Mouse (Mus musculus) ES-Bruce4 (cell line): ENCODE results near the gene Faah. TPM values are rescaled to one million over a fixed set of nuclear protein-coding genes. Genes with fewer than 3 reads are reported as not detected.

Experiments
- H3K27ac ChIP-seq: 2 replicates; pipeline ENCODE4 v1.5.1; 2012; ENCODE audit warnings: low read length, inconsistent platforms; ENCODE audit not compliant: insufficient read depth
- H3K27me3 ChIP-seq: 2 replicates; pipeline ENCODE4 v1.6.1; 2012; ENCODE audit warnings: mild to moderate bottlenecking, low read length, inconsistent platforms; ENCODE audit not compliant: control insufficient read depth, poor library complexity, insufficient read depth, severe bottlenecking
- H3K36me3 ChIP-seq: 2 replicates; pipeline ENCODE4 v1.6.1; 2012; ENCODE audit warnings: inconsistent platforms, mild to moderate bottlenecking, low read length, moderate library complexity; ENCODE audit not compliant: control insufficient read depth, poor library complexity, insufficient read depth, severe bottlenecking
- H3K4me1 ChIP-seq: one replicate; pipeline ENCODE4 v1.8.1; 2011; ENCODE audit warnings: low read length; ENCODE audit not compliant: control insufficient read depth, insufficient read depth
- H3K4me3 ChIP-seq: 2 replicates; pipeline ENCODE4 v1.5.1; 2011; ENCODE audit warnings: low read depth, mild to moderate bottlenecking, low read length
- H3K9ac ChIP-seq: 2 replicates; pipeline ENCODE4 v1.6.1; 2012; ENCODE audit warnings: low read depth, mild to moderate bottlenecking, inconsistent platforms; ENCODE audit not compliant: poor library complexity, severe bottlenecking
- H3K9me3 ChIP-seq: replicated peaks from 2 replicates; pipeline ENCODE4 v1.6.1; 2012; ENCODE audit warnings: mild to moderate bottlenecking, low read length, inconsistent platforms; ENCODE audit not compliant: control insufficient read depth, poor library complexity, insufficient read depth, severe bottlenecking
- CTCF ChIP-seq: IDR thresholded peaks from one replicate; pipeline ENCODE4 v1.8.1; 2011; ENCODE audit warnings: low read depth, low read length
- EP300 ChIP-seq: IDR thresholded peaks from 2 replicates; pipeline ENCODE4 v1.6.1; 2011; ENCODE audit warnings: low read depth, low read length; ENCODE audit not compliant: insufficient read depth
- POLR2A ChIP-seq: IDR thresholded peaks from one replicate; pipeline ENCODE4 v1.8.1; 2011; ENCODE audit warnings: low read length; ENCODE audit not compliant: insufficient read depth
- polyA plus RNA-seq: library from polyadenylated mRNA; stranded (reverse); fragments of >200 nt; gene quantifications from 2 replicates; pipeline ENCODE4 v1.2.4, GENCODE M21; 2011; ENCODE audit warnings: low read depth; ENCODE audit not compliant: missing spikeins, insufficient read depth, insufficient read length

The Faah gene
- polyA plus RNA-seq, 1 experiment: 2.7 TPM

DNA sequence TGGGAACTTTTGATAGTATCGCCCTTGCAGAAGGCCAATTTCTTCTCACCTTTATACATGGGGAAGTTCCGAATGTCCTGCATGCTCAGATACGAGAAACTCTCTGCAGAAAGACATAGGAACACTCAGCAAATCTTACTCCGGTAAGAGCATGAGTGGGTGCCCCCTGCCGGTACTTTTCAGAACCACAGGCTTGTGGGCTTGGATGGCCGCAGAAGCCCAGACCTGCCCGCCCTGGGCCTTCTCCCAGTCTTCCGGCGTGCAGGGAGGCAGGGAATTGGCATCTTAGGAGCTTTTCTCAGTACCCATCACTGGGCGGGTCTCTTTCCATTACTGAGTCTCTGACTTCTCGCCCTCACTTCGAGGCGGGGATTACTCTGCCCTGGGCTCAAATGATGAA is 33.6 kb downstream of the Faah start:
- Histone ChIP-seq H3K9me3 (no peaks in the 10 kb centered on the region), H3K27ac (no peak overlapping the region), H3K36me3 (no peaks in the 10 kb centered on the region), H3K9ac (peak overlapping the region; percentile 47), H3K4me3 (peak overlapping the region; percentile 38), H3K27me3 (peaks cover 2% of the 10 kb centered on the region; the same call in 1 of the 2 replicates), H3K4me1 (no peaks in the 10 kb centered on the region)
- TF ChIP-seq CTCF (peak; percentile 60), EP300 (no peak)

DNA sequence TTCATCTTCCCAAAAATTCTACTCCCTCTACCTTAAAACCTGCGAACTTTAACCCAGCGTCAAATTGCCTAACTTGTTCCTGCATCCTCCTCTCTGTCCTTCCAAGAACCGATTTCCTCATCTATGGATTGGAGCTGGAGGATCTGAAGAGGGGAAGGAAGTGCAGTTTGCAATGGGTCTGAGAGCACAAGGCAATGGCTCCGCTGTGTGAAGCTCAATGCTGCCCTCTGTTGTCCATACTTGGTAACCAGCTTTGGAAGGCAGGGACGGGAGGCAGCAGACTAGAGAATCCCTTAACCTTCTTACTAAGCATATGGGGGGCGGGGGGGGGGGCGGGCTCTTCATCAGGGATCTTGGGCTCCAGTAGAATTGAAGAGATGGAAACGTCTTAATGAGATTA is 37.0 kb downstream of the Faah start:
- no peaks in the 10 kb centered on the region for H3K36me3 ChIP-seq
- no peak overlapping the region for H3K4me3 ChIP-seq
- H3K4me1 ChIP-seq: no peaks in the 10 kb centered on the region
- peaks cover 7% of the 10 kb centered on the region for H3K27me3 ChIP-seq
- H3K27ac ChIP-seq: no peak overlapping the region
- no peak overlapping the region for H3K9ac ChIP-seq
- H3K9me3 ChIP-seq: no peaks in the 10 kb centered on the region
- TF ChIP-seq POLR2A (no peak), CTCF (peak; percentile 99)

DNA sequence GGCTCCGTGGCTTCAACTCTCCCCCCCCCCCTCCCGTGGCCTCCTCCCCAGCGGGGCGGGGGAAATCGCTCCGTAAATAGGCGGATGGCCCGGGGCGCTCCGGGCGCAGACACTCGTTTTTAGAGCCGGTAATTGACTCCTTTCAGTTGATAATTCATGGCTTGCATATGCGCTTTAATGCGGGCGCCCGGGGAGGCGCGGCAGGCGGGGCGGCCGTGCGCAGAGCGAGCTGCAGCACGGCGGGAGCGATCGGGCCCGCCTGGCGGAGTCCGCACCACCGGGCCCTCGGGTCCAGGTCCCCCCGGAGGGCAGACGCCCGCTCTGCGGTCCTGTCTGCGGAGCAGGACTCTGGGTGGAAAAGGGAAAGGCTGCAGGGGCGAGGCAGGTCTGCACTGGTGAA is 38.3 kb downstream of the Faah start:
- Histone ChIP-seq H3K9ac (no peak overlapping the region), H3K9me3 (no peaks in the 10 kb centered on the region), H3K4me3 (peak overlapping the region; percentile 15), H3K36me3 (no peaks in the 10 kb centered on the region), H3K4me1 (no peaks in the 10 kb centered on the region), H3K27me3 (peaks cover 7% of the 10 kb centered on the region), H3K27ac (no peak overlapping the region)
- no peak for TF ChIP-seq CTCF
- TF ChIP-seq EP300: no peak
- no peak for TF ChIP-seq POLR2A

DNA sequence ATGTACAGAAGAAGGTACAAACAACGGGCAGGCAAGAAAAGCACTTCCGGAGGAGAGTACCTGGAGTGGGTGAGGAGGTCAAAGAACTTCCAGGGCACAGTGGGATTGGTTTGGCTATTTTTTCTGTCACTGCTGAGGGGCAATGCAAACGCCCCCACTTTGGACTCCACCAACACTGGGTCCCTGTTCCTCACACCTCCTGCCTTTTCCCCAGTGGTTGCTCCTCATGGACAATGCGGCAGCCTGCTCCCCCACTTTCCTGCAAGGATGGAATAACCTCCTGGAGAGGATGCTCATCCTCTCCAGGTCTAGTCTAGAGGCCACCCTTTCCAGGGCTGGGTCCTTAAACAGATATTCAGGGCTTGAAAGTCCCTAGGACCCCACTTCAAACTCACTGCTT is 38.8 kb downstream of the Faah start:
- H3K4me3 ChIP-seq: no peak overlapping the region
- no peak for TF ChIP-seq CTCF
- TF ChIP-seq EP300: no peak
- no peak for TF ChIP-seq POLR2A
- no peaks in the 10 kb centered on the region for H3K36me3 ChIP-seq
- H3K9ac ChIP-seq: no peak overlapping the region
- no peak overlapping the region for H3K27ac ChIP-seq
- no peaks in the 10 kb centered on the region for H3K4me1 ChIP-seq
- H3K27me3 ChIP-seq: peaks cover 7% of the 10 kb centered on the region
- H3K9me3 ChIP-seq: no peaks in the 10 kb centered on the region

DNA sequence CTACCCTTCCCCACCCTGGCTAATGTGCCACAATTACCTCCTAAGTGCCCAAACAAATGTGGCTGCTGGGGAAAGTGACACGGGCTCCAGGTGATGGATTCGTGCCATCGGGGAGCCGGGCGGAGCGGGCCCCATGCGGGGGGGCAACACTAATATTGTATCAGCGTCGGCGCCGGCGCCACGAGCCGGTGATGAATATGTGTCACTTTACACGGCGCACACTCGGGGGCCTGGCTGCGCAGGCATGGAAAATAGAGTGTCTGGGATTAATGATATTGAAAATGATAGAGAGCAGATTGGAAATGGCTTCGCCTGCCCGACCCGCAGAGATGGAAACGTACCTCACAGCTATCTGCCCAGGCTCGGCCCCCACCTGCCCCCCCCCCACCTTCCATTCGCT is 45.2 kb downstream of the Faah start:
- no peak for TF ChIP-seq EP300
- no peak for TF ChIP-seq CTCF
- TF ChIP-seq POLR2A: no peak
- no peaks in the 10 kb centered on the region for H3K36me3 ChIP-seq
- no peak overlapping the region for H3K9ac ChIP-seq
- H3K27me3 ChIP-seq: peaks cover 2% of the 10 kb centered on the region
- H3K4me1 ChIP-seq: no peaks in the 10 kb centered on the region
- H3K27ac ChIP-seq: no peak overlapping the region
- H3K4me3 ChIP-seq: peak overlapping the region; percentile 16; the same call in 1 of the 2 replicates
- no peaks in the 10 kb centered on the region for H3K9me3 ChIP-seq

DNA sequence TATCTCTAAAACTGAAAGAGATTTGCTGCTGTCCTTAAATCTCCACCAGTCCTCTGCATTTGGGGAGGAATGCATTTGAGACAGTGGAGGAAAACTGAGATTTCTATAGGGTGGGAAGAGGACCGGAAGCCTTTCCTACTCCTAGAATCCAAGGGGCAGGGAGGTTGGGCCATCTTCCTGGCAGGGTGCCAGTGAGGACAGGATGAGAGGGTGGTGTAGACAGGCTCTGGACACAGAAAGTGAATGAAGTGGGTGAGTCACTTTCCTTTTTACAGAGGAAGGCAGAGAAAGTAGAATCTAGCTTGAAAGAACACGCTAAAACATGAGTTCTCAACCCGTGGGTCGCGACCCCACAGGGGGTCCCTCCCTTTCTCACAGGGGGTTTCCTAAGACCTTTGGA is 53.3 kb downstream of the Faah start:
- no peak overlapping the region for H3K27ac ChIP-seq

More for the DNA sequence above, 53.3 kb downstream of the Faah start:
- no peaks in the 10 kb centered on the region for H3K4me1 ChIP-seq
- no peaks in the 10 kb centered on the region for H3K9me3 ChIP-seq
- no peak overlapping the region for H3K4me3 ChIP-seq
- no peak overlapping the region for H3K9ac ChIP-seq
- no peak for TF ChIP-seq CTCF
- TF ChIP-seq POLR2A: no peak
- no peak for TF ChIP-seq EP300
- peaks cover 6% of the 10 kb centered on the region; the same call in 1 of the 2 replicates for H3K27me3 ChIP-seq
- no peaks in the 10 kb centered on the region for H3K36me3 ChIP-seq
